Mouse (Mus musculus) layer of hippocampus, postnatal 10 days (tissue): ENCODE results near the gene Insm1. TPM values are rescaled to one million over a fixed set of nuclear protein-coding genes. Genes with fewer than 3 reads are reported as not detected.

ENCODE experiments used
- DNase-seq, 2 experiments: peaks; one replicate each; pipeline ENCODE4 v3.0.0; 2021; ENCODE audit warnings: low spot score in 2 of 2
- total RNA-seq, 2 experiments: library from RNA; stranded (reverse); gene quantifications; 2 replicates each; pipeline ENCODE4 v1.2.3; 2021

Gene Insm1
- total RNA-seq, 2 experiments from 2014 or later, result 9.7 to 10.4 TPM

DNA sequence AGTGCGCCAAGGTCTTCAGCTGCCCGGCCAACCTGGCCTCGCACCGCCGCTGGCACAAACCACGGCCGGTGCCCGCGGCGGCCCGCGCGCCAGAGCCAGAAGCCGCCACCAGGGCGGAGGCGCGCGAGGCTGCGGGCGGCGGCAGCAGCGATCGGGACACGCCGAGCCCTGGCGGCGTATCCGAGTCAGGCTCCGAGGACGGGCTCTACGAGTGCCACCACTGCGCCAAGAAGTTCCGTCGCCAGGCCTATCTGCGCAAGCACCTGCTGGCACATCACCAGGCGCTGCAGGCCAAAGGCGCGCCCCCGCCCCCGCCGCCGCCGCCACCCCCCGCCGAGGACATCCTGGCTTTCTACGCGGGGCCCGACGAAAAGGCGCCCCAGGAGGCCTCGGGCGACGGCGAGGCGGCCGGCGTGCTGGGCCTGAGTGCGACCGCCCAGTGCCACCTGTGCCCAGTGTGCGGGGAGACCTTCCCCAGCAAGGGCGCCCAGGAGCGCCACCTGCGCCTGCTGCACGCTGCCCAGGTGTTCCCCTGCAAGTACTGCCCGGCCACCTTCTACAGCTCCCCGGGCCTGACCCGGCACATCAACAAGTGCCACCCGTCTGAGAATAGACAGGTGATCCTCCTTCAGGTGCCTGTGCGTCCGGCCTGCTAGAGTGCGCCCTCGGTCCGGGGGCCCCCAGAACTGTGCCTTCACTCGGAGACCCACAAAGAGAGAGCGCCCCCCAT lies 1.6 kb downstream of the Insm1 start:
- DNase-seq, result peak; percentile 27 to 50

DNA sequence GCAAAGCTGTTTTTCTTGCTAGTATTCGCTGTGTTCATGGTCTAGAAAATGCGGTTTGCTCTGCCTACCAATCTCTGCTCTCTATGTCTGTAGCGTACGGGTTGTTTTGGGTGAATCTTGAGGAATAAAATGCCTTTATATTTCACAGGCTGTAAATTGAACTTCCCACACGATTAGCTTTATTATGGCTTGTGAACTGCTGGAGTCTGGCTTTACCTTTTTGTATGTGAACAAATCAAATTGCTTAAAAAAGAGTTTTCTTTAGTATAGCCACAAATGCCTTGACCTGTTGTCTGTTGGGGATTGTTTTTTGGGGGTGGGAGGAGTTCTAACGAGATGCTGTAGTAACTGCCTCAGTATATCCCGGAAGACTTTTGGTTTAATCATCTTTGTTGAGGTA lies 2.4 kb downstream of the Insm1 start:
- no peak for DNase-seq

DNA sequence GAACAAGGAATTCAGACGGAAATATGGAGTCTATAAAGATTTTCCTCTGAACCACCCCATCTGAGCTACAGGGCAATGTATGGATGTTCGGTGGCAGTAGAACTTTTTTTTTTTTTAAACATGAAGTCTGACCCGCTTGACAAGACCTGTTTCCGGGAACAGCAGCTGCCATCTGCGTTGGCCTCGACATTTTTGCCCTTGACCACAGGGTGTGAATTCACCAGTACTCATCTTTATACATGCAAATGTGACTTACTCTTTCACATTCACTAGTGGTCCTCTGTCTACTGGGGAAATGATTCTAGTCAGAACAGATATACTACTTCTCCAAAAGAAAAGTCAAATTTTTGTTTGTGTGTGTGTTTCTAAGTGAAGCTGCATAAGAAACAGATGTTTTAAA lies 4.1 kb downstream of the Insm1 start:
- DNase-seq, result no peak

DNA sequence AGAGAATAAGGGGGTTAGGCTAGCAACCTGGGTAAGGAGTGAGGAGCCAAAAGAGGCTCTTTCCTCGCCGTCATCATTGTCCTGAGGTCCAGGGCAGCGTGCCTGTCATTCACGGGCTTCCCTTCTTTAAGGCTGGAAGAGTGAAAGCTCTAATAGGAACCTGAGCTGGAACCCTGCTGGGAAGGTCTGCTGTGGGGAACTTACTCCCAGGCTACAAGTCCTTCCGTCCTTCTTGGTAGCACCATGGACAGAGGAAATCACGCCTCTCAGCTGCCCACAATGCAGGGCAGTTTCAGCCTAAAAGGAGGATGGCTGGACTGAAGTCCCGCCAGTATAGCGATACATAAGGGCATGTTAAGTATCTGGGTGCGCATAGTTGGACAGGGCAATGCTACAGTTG lies 4.8 kb downstream of the Insm1 start:
- no peak for DNase-seq

DNA sequence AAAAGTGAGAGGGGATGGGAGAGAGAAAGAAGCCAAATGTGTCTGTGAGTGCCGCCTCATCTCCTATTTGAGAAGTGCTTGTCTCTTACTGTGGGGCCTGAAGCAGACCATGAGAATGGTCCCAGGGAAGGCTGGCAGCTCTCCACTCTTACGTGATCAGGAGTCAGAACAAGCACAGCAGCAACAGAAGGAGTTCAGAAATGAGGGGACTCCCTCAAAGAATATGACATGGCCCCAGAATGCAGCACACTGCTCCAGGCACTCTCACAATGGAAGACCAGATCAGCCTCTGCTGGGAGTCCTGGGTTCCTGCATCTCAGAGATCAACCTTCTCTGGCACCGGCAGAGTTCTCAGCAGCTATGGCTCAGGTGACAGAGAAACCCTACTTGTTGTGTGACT lies 5.9 kb downstream of the Insm1 start:
- DNase-seq, result no peak

DNA sequence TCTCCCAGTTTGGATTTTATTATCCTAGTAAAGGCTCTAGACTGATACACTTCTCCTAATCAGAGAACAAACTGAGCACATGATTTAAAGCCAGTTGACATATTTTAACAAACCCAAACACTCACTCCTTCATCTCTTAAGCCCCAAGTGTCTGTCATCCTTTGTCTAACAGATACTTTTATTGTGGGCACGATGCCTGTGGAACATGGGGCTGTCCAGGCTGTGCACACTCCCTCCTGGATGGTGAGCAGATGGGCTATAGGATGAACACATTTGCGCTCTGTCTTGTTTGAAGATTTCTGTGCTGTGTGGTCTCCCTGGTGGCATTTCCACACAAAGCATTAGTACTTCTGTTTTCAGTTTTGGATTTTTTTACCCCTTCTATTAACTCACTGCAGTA lies 6.7 kb downstream of the Insm1 start:
- DNase-seq, result no peak

DNA sequence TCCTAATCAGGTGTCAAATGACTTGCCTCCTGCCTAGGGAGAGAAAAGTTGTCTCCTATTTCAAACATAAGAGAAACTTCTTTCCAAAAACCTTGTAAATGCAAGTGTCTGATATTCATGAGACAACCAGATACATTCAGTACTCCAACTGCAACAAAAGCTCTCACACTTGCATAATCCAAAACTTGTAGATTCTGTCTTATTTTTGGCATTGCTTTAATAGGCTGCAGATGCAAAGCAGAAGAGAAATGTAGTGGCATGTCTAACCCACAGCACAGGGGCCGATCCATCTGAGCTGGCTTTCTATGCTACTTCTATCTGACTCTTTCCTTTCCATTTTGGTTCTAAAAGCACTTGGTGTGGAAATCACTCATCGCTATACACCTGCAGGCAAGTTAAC lies 9.8 kb downstream of the Insm1 start:
- DNase-seq, result no peak

DNA sequence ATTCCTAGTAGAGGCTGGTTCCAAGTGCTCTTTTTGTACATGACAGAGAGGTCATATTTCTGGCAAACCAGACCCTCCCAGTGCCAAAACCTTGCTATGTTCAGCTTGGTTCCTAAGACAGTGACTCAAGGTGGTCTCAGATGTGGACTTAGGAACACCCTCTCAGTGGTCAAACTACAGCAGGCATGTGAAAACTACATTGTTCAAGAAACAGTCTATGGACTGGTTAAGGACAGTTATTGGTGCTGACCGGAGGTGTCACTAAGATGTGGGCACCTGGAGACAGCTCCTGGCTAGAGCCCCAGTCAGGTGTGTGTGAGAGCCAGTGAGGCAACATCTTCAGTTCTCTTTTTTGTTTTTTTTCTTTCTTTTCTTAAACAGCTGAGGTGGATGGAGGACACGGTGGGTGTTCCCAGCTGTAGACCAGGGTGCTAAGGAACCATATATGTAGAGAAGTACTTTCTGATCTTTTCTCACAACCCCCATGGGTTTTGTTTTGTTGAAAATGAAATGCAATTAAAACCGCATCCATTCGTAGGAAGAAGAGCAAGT lies 17.6 kb downstream of the Insm1 start:
- DNase-seq, result no peak

DNA sequence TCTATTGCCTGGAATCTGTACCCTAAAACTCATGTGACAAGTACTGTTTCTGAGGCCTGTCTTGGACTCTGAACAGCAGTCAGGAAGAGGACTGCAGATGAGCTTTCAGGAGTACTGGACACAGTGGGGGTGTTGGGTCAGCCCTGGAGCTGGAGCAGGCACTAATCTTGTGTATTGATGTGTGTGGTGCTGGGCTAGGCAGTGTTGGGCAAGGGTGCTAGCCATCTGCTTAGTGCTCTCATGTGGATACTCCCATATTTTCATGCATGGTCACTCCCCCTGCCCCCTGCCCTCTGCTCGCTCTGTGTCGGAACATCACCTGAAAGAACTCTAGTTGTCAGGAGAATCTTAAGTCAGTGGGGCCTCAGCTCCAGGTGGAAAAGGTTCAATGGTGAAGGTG lies 22.3 kb downstream of the Insm1 start:
- DNase-seq, result no peak

DNA sequence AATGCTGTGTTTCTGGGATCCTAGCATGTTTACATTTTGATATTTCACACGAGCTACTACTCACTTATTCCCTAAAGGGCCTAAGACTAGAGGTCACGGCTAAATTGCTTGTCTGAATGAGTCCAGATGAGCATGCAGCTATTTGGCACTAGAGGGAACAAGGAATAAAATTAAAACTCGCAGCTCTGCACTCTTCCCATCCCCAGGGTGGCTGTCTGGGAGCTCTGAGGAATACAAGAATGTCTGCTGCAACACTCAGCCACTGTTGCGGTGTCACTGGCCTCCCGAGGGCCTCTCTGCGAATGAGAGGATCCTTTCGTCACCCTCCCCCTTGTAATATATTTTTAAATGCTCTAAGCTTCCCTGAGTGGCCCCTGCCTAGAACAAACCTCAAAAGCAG lies 23.7 kb downstream of the Insm1 start:
- DNase-seq, result no peak

DNA sequence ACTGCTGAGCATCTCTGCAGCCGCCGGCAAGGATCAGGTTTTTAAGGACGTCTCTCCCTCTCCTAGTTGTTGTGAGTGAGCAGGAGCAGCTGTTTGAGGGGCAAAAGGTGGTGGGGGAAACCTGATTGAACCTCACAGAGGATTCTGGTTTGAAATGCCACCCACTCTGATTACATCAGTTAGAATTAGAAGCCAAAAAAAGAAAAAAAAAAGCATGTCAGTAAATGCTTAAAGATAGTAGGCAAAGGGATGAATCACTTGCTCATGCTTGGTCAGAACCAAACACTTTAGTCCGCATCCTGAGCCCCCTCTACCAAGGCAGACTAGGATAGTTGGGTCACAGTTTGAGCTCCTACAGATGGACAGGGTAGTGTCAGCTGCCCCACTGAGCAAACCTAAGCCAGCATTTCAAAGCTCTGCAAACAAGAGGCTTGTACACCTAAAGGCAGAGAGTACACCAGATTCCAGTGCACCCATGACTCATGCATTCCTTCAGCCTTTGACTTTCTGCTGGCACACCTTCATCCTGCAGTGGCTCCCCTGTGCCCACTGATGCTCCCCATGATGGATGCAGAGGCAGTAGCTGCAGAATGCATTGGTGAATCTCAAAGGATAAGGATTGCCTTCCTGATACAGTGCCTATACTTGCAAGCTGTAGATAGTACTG lies 24.8 kb downstream of the Insm1 start:
- no peak for DNase-seq

DNA sequence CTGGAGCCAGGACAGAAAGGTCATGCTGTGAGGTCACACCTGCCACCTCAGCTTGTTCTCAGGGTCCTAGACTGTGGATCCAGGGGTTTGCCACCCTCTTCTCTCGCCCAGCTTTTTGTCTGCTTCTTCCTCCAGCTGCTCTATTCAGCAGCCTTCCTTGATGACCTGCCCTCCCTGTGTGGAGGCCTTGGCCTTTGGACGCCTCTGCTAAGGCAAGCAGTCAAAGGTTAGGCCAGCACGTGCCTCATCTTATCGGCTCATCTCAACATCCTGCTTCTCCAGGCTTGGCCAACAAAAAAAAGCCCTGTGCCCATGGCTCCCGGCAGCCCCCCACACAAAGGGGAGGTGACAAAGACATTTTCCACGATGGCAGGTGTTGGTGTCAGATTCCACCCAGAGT lies 25.9 kb downstream of the Insm1 start:
- no peak for DNase-seq

DNA sequence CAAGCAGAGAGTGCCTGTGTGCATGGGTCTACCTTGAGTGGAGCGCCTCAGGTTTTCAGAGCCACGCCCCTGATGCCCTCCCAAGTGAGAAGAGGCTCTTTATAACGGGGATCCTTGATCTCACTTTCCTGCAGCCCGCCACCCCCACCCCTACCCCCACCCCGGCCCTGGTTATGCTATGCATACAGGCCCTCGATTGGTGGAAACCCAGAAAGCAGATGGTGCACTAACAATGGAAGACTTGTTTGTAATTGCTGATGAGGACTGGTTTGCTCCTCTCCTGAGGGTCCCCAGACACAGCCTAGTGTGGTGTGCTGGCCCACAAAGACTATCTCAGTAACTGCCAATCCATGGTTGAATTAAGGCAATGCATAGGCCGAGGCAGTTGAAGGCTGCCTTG lies 27.3 kb downstream of the Insm1 start:
- DNase-seq, result no peak

DNA sequence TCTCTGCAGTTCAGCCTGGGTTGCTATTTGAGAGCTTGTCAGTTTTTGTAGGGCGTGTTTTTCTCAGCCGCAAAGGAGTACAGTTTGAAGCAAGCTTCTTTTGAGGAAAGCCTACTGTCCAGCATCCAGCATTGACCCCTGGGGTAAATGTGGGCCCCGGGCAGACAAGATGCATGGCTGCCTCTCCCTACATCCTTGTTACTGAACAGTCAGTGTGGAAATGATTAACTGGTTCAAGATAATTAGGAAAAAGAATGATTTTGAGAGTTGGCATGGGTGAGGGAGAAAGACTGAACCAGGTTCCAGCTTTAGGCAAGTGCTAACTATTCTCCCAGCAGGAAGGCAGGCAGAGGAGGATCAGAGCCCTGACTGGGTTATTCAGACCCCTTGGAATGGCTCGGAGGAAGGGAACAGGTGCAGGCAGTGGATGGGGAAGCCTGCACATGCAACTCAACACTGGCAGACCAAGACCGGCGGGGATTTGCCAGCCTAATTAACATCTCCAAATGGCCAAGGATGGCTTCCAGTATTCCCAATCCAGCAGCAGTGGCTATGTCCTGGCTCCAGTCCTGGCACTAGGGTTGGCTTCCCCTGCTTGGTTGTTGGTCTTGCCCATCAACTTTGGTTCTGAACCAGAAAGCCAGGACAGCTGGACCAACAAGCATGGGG lies 28.6 kb downstream of the Insm1 start:
- peak; percentile 35 to 56 for DNase-seq

DNA sequence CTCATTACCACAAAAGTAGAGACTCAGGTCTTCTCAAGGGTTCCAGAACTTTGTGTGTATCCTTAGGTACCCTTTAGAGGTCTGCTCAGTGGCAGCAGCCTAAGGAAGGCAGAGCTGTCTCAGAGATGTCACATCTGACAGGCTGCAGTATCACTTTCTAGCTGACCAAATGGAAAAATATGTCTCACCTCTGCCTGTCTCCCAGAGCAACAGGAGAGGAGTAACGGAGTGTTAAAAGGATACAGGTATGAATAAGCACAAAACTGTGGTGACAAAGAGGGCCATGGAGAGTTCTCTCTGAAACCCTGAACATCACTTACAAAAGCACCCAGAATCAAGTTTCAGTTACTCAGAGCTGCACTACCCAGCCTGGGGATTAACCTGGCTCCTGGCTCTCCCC lies 32.7 kb downstream of the Insm1 start:
- no peak for DNase-seq

DNA sequence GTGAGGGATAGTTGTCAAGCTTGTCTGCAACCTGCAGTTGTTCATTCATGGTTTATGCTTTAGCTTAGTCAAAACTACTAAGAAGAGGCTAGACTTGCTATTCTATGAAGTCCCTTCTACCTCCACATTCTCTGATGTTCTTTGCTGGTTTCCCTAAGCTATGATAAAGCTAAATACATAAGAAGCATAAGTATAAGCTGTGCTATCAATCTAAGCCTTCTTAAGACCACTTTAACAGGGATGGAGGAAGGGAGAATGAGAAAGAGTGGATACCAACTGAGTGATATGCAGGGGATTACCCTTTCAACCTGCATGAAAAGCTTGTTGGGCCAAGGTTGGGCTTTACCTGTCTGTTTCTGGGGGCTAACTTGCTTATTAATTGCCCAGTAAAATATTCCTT lies 33.9 kb downstream of the Insm1 start:
- DNase-seq, result no peak

DNA sequence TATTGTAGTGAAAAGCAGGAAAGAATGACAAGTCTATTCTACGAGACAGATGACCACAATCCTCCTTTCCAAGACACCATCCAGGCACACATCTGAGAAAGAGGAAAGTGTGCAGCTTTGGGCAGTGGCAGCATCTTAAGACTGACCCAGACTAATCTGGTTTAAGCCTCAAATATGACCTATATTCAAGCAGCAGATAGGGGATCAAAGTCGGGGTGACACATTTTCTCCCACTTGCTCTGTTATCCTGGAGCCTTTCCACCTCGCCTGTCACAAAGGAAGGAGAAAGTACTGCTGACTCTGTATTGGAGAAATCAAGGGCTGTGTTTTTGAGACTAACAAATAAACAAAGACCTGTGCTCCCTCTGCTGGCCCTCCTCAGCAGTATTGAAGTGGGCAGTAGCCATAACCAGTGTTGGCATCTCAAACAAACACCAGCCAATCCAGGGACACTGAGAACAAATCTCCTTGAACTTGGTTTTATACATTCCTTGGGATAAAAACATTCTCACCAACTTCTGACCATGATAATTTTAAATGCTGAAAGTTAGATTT lies 34.7 kb downstream of the Insm1 start:
- peak; percentile 38 to 56 for DNase-seq

DNA sequence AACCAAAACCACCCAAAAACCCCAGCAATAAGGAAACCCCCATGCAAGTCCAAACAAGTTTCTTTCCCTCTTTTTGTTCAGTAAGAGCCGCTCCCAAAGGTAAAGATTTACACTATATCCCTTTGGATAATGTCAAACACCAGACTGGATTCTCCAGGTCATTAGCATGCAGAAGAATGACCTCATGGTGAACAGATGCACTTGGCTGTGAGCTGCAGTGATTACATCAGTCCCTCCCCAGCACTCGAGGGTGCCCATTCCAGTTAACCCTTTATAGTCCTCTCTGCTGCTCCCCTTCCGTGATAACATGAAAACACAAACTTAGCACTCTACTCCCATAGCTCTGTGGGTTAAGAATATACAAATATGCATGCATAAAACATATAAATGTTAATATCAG lies 35.3 kb downstream of the Insm1 start:
- no peak for DNase-seq

DNA sequence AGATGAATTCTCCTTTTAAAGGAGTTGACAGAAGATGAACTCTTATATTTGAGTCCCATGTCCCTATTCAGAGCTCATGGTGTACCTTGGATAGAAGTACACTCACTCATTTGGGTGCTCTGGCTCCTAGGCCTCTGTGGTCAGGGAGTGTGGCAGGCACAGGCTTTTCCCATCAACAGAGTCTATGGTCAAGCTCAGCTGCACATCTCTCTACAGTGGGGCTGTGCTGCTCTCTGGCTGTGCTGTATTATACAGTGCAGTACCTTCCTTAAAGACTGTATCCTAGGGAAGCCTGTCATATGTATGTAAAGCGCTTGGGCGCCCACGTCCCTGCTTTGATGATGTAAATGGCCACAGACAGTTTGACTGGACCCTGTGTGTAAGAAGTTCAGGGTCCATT lies 35.9 kb downstream of the Insm1 start:
- no peak for DNase-seq

DNA sequence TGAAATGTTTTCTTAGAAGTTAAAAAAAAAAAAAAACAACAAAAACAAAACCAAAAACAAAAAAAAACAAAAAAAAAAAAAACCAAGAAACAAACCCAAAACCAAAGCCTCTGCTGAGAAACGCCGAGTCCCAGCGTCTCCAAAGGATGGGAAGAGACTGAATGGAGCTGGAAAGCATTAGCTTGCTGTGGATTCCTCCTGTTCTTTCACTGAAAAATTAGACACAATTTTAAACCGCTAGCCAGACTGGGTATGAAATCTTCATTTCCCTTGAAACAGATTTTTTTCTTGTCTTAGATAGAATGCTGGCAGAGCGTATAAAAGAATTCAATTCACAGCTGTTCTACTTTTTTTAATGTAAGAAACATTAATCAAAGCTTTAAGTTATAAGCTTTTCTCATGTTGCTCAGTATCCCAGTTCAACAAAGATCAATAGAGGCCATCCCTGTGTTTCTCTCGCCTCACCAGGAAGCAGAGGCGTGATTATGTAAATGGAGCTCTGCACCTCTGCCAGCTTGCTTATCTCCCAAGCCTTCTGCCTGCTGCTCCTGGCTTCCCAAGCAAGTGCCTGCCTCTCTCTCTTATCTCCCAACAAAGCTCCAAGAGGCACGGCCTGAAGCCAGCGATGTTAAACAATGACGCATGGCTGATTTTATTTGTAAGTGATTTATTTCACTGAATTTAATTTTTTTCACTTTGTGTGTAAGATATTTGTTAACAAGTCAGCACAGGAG lies 37.2 kb downstream of the Insm1 start:
- DNase-seq, result no peak

DNA sequence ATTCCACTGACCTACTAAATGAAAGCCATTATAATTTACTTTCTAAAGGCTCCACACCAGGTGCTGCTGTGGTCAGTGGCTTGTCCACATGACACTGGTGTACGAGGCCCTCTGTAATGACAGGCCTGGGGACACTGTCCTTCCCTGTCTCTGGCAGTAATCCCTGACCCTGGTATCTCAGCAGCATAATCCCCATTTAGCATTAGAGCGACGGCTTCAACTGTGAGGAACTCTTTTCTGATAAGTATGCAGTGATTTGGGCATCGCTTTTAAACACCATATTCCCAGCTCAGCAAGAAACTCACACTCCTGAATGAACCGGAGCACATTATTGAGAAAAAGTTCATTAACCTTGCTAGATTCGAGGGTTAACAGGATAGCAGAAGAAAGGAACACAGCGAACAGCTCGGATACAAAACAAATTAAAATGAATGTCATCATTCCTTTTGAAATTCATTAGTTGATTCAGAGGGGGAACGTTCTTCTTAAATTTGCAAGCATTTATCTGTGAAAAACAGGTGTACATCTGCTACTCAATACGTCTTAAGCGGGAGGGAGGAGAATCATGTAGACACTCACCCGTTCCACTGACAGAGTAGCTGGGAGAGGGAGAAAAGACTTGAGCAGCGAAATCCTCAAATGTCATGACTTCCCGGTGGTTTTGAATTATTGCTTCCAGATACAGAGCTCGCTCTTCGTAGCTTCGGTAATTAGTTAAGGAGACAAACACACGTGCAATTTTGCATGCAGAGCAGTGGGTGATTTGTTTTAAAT lies 38.3 kb downstream of the Insm1 start:
- DNase-seq, result no peak
